Mouse (Mus musculus) olfactory bulb, adult 2 months (tissue): ENCODE results near the gene Eif5b. TPM values are rescaled to one million over a fixed set of nuclear protein-coding genes. Genes with fewer than 3 reads are reported as not detected.

Experiments used
- H3K27ac ChIP-seq: fragments of 200-500 bp; 2 replicates; pipeline ENCODE4 v1.5.1; 2012; ENCODE audit warnings: low read depth, low read length; ENCODE audit not compliant: insufficient read depth
- H3K4me1 ChIP-seq: fragments of 200-500 bp; 2 replicates; pipeline ENCODE4 v1.6.1; 2012; ENCODE audit warnings: low read length; ENCODE audit not compliant: control insufficient read depth, insufficient read depth
- H3K4me3 ChIP-seq: fragments of 200-500 bp; 2 replicates; pipeline ENCODE4 v1.5.1; 2012; ENCODE audit warnings: mild to moderate bottlenecking, low read depth, low read length, moderate library complexity; ENCODE audit not compliant: insufficient read depth
- CTCF ChIP-seq: fragments of 200-500 bp; IDR thresholded peaks from 2 replicates; pipeline ENCODE4 v1.5.1; 2012; ENCODE audit warnings: low read depth, mild to moderate bottlenecking, low read length, moderate library complexity; ENCODE audit not compliant: insufficient read depth
- POLR2A ChIP-seq: fragments of 200-500 bp; IDR thresholded peaks from 2 replicates; pipeline ENCODE4 v1.6.1; 2012; ENCODE audit warnings: mild to moderate bottlenecking, low read depth, low read length, moderate library complexity; ENCODE audit not compliant: insufficient read depth
- WGBS: fragments of 180-500 bp; shearing (Covaris S2); methylation state at CpG from one replicate; pipeline ENCODE4 v1.1.7; 2018; 5-methylcytosine and 5-hydroxymethylcytosine counted together
- polyA plus RNA-seq: library from polyadenylated mRNA; stranded (reverse); fragments of >200 nt; gene quantifications from 2 replicates; pipeline ENCODE4 v1.2.4, GENCODE M21; 2012; ENCODE audit warnings: low replicate concordance; ENCODE audit not compliant: missing spikeins, insufficient read depth, insufficient read length

Eif5b gene
- polyA plus RNA-seq, 1 experiment = 38.8 TPM

GRCm38 (mm10) chr1:37999552-37999951, 1.7 kb downstream of the Eif5b start:
- H3K4me1 ChIP-seq = no peaks in the 10 kb centered on the region
- H3K4me3 ChIP-seq = no peak overlapping the region
- TF ChIP-seq CTCF (no peak), POLR2A (no peak)
- H3K27ac ChIP-seq = no peak overlapping the region
- WGBS = 74% methylated on average over 3 of the region's 3 CpGs

- WGBS = 94% methylated on average over 8 of the region's 8 CpGs
- H3K27ac ChIP-seq = no peak overlapping the region
- no peak for TF ChIP-seq POLR2A
- TF ChIP-seq CTCF = no peak
- H3K4me1 ChIP-seq = no peaks in the 10 kb centered on the region
- no peak overlapping the region for H3K4me3 ChIP-seq
Measured at GRCm38 (mm10) chr1:38000844-38001243, 3.0 kb downstream of the Eif5b start.

- Histone ChIP-seq H3K4me3 (no peak overlapping the region), H3K27ac (no peak overlapping the region), H3K4me1 (no peaks in the 10 kb centered on the region)
- WGBS = 88% methylated on average over 9 of the region's 9 CpGs
- TF ChIP-seq CTCF (no peak), POLR2A (no peak)
Measured at GRCm38 (mm10) chr1:38001956-38002355, 4.1 kb downstream of the Eif5b start.

GRCm38 (mm10) chr1:38003046-38003445, 5.2 kb downstream of the Eif5b start:
- H3K27ac ChIP-seq = no peak overlapping the region
- WGBS = 83% methylated on average over 3 of the region's 3 CpGs
- no peak for TF ChIP-seq CTCF
- no peak for TF ChIP-seq POLR2A
- no peak overlapping the region for H3K4me3 ChIP-seq
- no peaks in the 10 kb centered on the region for H3K4me1 ChIP-seq

GRCm38 (mm10) chr1:38006741-38007140, 8.9 kb downstream of the Eif5b start:
- WGBS = 45% methylated on average over 3 of the region's 3 CpGs
- Histone ChIP-seq H3K4me1 (no peaks in the 10 kb centered on the region), H3K4me3 (no peak overlapping the region), H3K27ac (no peak overlapping the region)
- TF ChIP-seq CTCF (no peak), POLR2A (no peak)

GRCm38 (mm10) chr1:38011647-38012046, 13.8 kb downstream of the Eif5b start:
- no peak overlapping the region for H3K27ac ChIP-seq
- H3K4me1 ChIP-seq = no peaks in the 10 kb centered on the region
- TF ChIP-seq CTCF = no peak
- TF ChIP-seq POLR2A = no peak
- WGBS = 81% methylated on average over 6 of the region's 6 CpGs
- H3K4me3 ChIP-seq = no peak overlapping the region

GRCm38 (mm10) chr1:38012104-38012503, 14.3 kb downstream of the Eif5b start:
- Histone ChIP-seq H3K4me1 (no peaks in the 10 kb centered on the region), H3K4me3 (no peak overlapping the region), H3K27ac (no peak overlapping the region)
- TF ChIP-seq POLR2A (no peak), CTCF (no peak)
- WGBS = 84% methylated on average over 3 of the region's 3 CpGs

- H3K27ac ChIP-seq = no peak overlapping the region
- no peak for TF ChIP-seq CTCF
- TF ChIP-seq POLR2A = no peak
- no peak overlapping the region for H3K4me3 ChIP-seq
- no peaks in the 10 kb centered on the region for H3K4me1 ChIP-seq
Measured at GRCm38 (mm10) chr1:38012509-38012908, 14.7 kb downstream of the Eif5b start.

GRCm38 (mm10) chr1:38014551-38015203, 16.9 kb downstream of the Eif5b start:
- no peaks in the 10 kb centered on the region for H3K4me1 ChIP-seq
- 53% methylated on average over 2 of the region's 2 CpGs for WGBS
- TF ChIP-seq CTCF (no peak), POLR2A (no peak)
- no peak overlapping the region for H3K27ac ChIP-seq
- H3K4me3 ChIP-seq = no peak overlapping the region

GRCm38 (mm10) chr1:38027301-38027700, 29.5 kb downstream of the Eif5b start:
- Histone ChIP-seq H3K27ac (no peak overlapping the region), H3K4me3 (no peak overlapping the region), H3K4me1 (no peaks in the 10 kb centered on the region)
- TF ChIP-seq CTCF = no peak
- WGBS = 95% methylated on average over 7 of the region's 7 CpGs
